Mouse (Mus musculus): ENCODE data around the gene Frmd5. TPM values are rescaled to one million over a fixed set of nuclear protein-coding genes. Genes with fewer than 3 reads are reported as not detected.

Frmd5 gene
- polyA plus RNA-seq, 1 experiment from 2014 or later, result 27.9 TPM

GRCm38 (mm10) chr2:121614483-121615198 lies 192.2 kb downstream of the Frmd5 start:
- no peak overlapping the region for H3K4me3 ChIP-seq (ENCODE audit: low read depth, low read length)
- ATAC-seq, result no peak
- peaks cover 25% of the 10 kb centered on the region for H3K4me1 ChIP-seq (ENCODE audit: control insufficient read depth, insufficient read depth, low read length)
- H3K27me3 ChIP-seq (ENCODE audit: control insufficient read depth, insufficient read depth, low read depth, low read length), result no peaks in the 10 kb centered on the region
- no peak overlapping the region for H3K9ac ChIP-seq (ENCODE audit: low read depth, low read length)
- 90% methylated on average over 9 of the region's 9 CpGs for WGBS
- H3K9me3 ChIP-seq (replicated peaks; ENCODE audit: control insufficient read depth, low read length, poor library complexity, severe bottlenecking), result no peaks in the 10 kb centered on the region
- H3K36me3 ChIP-seq (ENCODE audit: control insufficient read depth, insufficient read depth, low read length), result no peaks in the 10 kb centered on the region
- H3K27ac ChIP-seq (ENCODE audit: low read length), result no peak overlapping the region
- no peak overlapping the region for H3K4me2 ChIP-seq (ENCODE audit: low read length)

- H3K4me3 ChIP-seq (ENCODE audit: low read depth, low read length), result no peak overlapping the region
- no peak overlapping the region for H3K4me2 ChIP-seq (ENCODE audit: low read length)
- no peaks in the 10 kb centered on the region for H3K9me3 ChIP-seq (replicated peaks; ENCODE audit: control insufficient read depth, low read length, poor library complexity, severe bottlenecking)
- H3K9ac ChIP-seq (ENCODE audit: low read depth, low read length), result no peak overlapping the region
- H3K27me3 ChIP-seq (ENCODE audit: control insufficient read depth, insufficient read depth, low read depth, low read length), result no peaks in the 10 kb centered on the region
- ATAC-seq, result no peak
- no peaks in the 10 kb centered on the region for H3K36me3 ChIP-seq (ENCODE audit: control insufficient read depth, insufficient read depth, low read length)
- 0 out of 2 replicates have a peak overlapping the region, but pooled peaks have one; percentile 17 for H3K27ac ChIP-seq (ENCODE audit: low read length)
- WGBS, result 52% methylated on average over 5 of the region's 5 CpGs
- H3K4me1 ChIP-seq (ENCODE audit: control insufficient read depth, insufficient read depth, low read length), result peaks cover 25% of the 10 kb centered on the region
Observed at GRCm38 (mm10) chr2:121612112-121612511, 194.8 kb downstream of the Frmd5 start.

- no peaks in the 10 kb centered on the region for H3K27me3 ChIP-seq (ENCODE audit: control insufficient read depth, insufficient read depth, low read depth, low read length)
- H3K9ac ChIP-seq (ENCODE audit: low read depth, low read length), result no peak overlapping the region
- peaks cover 25% of the 10 kb centered on the region for H3K4me1 ChIP-seq (ENCODE audit: control insufficient read depth, insufficient read depth, low read length)
- H3K4me2 ChIP-seq (ENCODE audit: low read length), result no peak overlapping the region
- no peak overlapping the region for H3K27ac ChIP-seq (ENCODE audit: low read length)
- WGBS, result 48% methylated on average over 17 of the region's 17 CpGs
- H3K9me3 ChIP-seq (replicated peaks; ENCODE audit: control insufficient read depth, low read length, poor library complexity, severe bottlenecking), result no peaks in the 10 kb centered on the region
- H3K4me3 ChIP-seq (ENCODE audit: low read depth, low read length), result no peak overlapping the region
- ATAC-seq, result 0 out of 2 replicates have a peak, but pooled peaks have one; percentile 21
- H3K36me3 ChIP-seq (ENCODE audit: control insufficient read depth, insufficient read depth, low read length), result no peaks in the 10 kb centered on the region
Observed at GRCm38 (mm10) chr2:121610008-121610884, 196.6 kb downstream of the Frmd5 start.

GRCm38 (mm10) chr2:121609141-121609724 lies 197.7 kb downstream of the Frmd5 start:
- no peak overlapping the region for H3K4me3 ChIP-seq (ENCODE audit: low read depth, low read length)
- 85% methylated on average over 11 of the region's 11 CpGs for WGBS

GRCm38 (mm10) chr2:121602397-121602796 lies 204.5 kb downstream of the Frmd5 start:
- WGBS, result 49% methylated on average over 4 of the region's 4 CpGs
- Histone ChIP-seq H3K4me1 (ENCODE audit: control insufficient read depth, insufficient read depth, low read length) (no peaks in the 10 kb centered on the region), H3K36me3 (ENCODE audit: control insufficient read depth, insufficient read depth, low read length) (no peaks in the 10 kb centered on the region), H3K27me3 (ENCODE audit: control insufficient read depth, insufficient read depth, low read depth, low read length) (no peaks in the 10 kb centered on the region), H3K9ac (ENCODE audit: low read depth, low read length) (no peak overlapping the region), H3K4me3 (ENCODE audit: low read depth, low read length) (no peak overlapping the region), H3K4me2 (ENCODE audit: low read length) (no peak overlapping the region), H3K9me3 (replicated peaks; ENCODE audit: control insufficient read depth, low read length, poor library complexity, severe bottlenecking) (no peaks in the 10 kb centered on the region), H3K27ac (ENCODE audit: low read length) (no peak overlapping the region)
- no peak for ATAC-seq

More at GRCm38 (mm10) chr2:121609141-121609724, 197.7 kb downstream of the Frmd5 start:
- Histone ChIP-seq H3K27ac (ENCODE audit: low read length) (no peak overlapping the region), H3K27me3 (ENCODE audit: control insufficient read depth, insufficient read depth, low read depth, low read length) (no peaks in the 10 kb centered on the region), H3K36me3 (ENCODE audit: control insufficient read depth, insufficient read depth, low read length) (no peaks in the 10 kb centered on the region), H3K4me1 (ENCODE audit: control insufficient read depth, insufficient read depth, low read length) (peaks cover 25% of the 10 kb centered on the region), H3K9me3 (replicated peaks; ENCODE audit: control insufficient read depth, low read length, poor library complexity, severe bottlenecking) (no peaks in the 10 kb centered on the region), H3K9ac (ENCODE audit: low read depth, low read length) (no peak overlapping the region), H3K4me2 (ENCODE audit: low read length) (no peak overlapping the region)
- no peak for ATAC-seq

- Histone ChIP-seq H3K4me1 (ENCODE audit: control insufficient read depth, insufficient read depth, low read length) (no peaks in the 10 kb centered on the region), H3K4me2 (ENCODE audit: low read length) (no peak overlapping the region), H3K27me3 (ENCODE audit: control insufficient read depth, insufficient read depth, low read depth, low read length) (no peaks in the 10 kb centered on the region), H3K27ac (ENCODE audit: low read length) (no peak overlapping the region), H3K9ac (ENCODE audit: low read depth, low read length) (no peak overlapping the region), H3K9me3 (replicated peaks; ENCODE audit: control insufficient read depth, low read length, poor library complexity, severe bottlenecking) (no peaks in the 10 kb centered on the region), H3K4me3 (ENCODE audit: low read depth, low read length) (no peak overlapping the region), H3K36me3 (ENCODE audit: control insufficient read depth, insufficient read depth, low read length) (no peaks in the 10 kb centered on the region)
- 65% methylated on average over 7 of the region's 7 CpGs for WGBS
- ATAC-seq, result no peak
Observed at GRCm38 (mm10) chr2:121601543-121601942, 205.3 kb downstream of the Frmd5 start.

GRCm38 (mm10) chr2:121600736-121601135 lies 206.2 kb downstream of the Frmd5 start:
- ATAC-seq, result no peak
- Histone ChIP-seq H3K27ac (ENCODE audit: low read length) (no peak overlapping the region), H3K9ac (ENCODE audit: low read depth, low read length) (no peak overlapping the region), H3K4me1 (ENCODE audit: control insufficient read depth, insufficient read depth, low read length) (no peaks in the 10 kb centered on the region), H3K4me2 (ENCODE audit: low read length) (no peak overlapping the region), H3K9me3 (replicated peaks; ENCODE audit: control insufficient read depth, low read length, poor library complexity, severe bottlenecking) (no peaks in the 10 kb centered on the region), H3K27me3 (ENCODE audit: control insufficient read depth, insufficient read depth, low read depth, low read length) (no peaks in the 10 kb centered on the region), H3K4me3 (ENCODE audit: low read depth, low read length) (no peak overlapping the region), H3K36me3 (ENCODE audit: control insufficient read depth, insufficient read depth, low read length) (no peaks in the 10 kb centered on the region)
- WGBS, result 88% methylated on average over 8 of the region's 8 CpGs

GRCm38 (mm10) chr2:121598249-121598648 lies 208.6 kb downstream of the Frmd5 start:
- Histone ChIP-seq H3K9me3 (replicated peaks; ENCODE audit: control insufficient read depth, low read length, poor library complexity, severe bottlenecking) (no peaks in the 10 kb centered on the region), H3K4me1 (ENCODE audit: control insufficient read depth, insufficient read depth, low read length) (no peaks in the 10 kb centered on the region; the same call in 1 of the 2 replicates), H3K9ac (ENCODE audit: low read depth, low read length) (no peak overlapping the region), H3K4me3 (ENCODE audit: low read depth, low read length) (no peak overlapping the region), H3K27me3 (ENCODE audit: control insufficient read depth, insufficient read depth, low read depth, low read length) (no peaks in the 10 kb centered on the region), H3K27ac (ENCODE audit: low read length) (no peak overlapping the region), H3K36me3 (ENCODE audit: control insufficient read depth, insufficient read depth, low read length) (no peaks in the 10 kb centered on the region), H3K4me2 (ENCODE audit: low read length) (no peak overlapping the region)
- ATAC-seq, result no peak
- 69% methylated on average over 7 of the region's 7 CpGs for WGBS

Measured in midbrain, embryonic 16.5 days (tissue).